Mouse (Mus musculus) megakaryocyte, adult 5-6 weeks (primary cell): Measurements from ENCODE around the gene Cadps. TPM values are rescaled to one million over a fixed set of nuclear protein-coding genes. Genes with fewer than 3 reads are reported as not detected.

Source experiments
- ATAC-seq: 2 replicates; pipeline ENCODE4 v1.8.0; 2016; ENCODE audit warnings: mild to moderate bottlenecking, inconsistent platforms; ENCODE audit not compliant: poor library complexity, severe bottlenecking
- total RNA-seq, 2 experiments: library from RNA; stranded (forward) in 1 of 2; stranded (reverse) in 1 of 2; fragments of 153-499, 151-499 nt in 1 of 2; fragments of 221-1000, 200-1000 nt in 1 of 2; gene quantifications; 2 replicates each; pipeline versions ENCODE4 v1.2.3 to v1.2.4; 2015 to 2017

Cadps gene
- total RNA-seq, 2 experiments from 2014 or later: not detected

DNA sequence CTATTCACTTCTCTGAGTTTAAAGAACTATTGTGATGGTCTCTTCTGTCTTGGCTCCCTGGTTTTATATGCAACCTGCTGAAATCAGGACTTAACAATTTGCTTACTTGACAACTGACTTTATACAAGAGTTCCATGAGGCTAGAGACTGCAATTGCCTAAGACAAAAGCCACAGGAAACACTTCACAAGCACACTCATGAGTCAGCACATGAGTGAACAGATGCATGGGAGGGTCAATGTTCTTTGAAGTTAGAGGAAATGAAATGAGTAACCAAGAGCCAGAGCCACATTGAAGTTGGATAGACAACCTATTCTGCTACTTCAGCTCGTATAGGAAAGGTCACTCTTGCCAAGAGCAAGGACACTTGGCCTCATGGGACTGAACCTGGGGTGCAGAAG is 71.1 kb downstream of the Cadps start:
- no peak for ATAC-seq

GRCm38 (mm10) chr14:12730979-12731378 is 91.9 kb downstream of the Cadps start:
- no peak for ATAC-seq

DNA sequence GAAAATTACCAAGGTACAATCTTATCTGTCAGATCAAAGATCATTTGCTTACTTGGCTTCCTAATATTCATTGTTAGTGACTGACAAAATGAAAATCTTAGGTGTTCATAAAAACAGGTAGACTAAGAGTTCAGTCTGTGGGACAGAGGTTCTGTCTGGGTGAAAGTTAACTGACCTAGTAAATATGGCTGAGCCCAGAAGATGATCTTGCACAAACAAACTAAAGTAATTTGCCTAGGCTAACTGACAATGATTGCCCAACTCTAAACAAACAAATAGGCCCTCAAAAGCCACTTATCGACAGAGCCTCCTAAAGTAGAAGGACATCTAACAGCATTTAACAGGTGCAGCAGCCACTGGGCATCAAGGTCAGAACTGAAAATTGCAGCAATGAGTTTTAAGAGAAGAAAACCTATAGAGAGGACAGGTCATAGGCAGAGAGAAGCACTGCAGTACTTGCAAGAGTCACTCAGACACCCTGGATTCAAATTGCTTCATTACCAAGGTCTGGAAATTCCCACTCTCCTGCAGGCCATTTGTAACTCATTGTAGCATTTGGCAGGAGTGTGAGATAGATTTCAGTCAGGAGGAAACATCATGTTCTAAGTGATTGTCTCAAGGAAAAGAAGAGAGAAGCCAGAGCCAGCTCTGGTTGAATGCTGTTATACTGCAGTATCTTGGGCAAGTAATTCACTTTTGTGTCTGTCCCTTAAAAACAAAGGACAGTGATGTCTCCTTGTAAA is 100.3 kb downstream of the Cadps start:
- no peak for ATAC-seq

DNA sequence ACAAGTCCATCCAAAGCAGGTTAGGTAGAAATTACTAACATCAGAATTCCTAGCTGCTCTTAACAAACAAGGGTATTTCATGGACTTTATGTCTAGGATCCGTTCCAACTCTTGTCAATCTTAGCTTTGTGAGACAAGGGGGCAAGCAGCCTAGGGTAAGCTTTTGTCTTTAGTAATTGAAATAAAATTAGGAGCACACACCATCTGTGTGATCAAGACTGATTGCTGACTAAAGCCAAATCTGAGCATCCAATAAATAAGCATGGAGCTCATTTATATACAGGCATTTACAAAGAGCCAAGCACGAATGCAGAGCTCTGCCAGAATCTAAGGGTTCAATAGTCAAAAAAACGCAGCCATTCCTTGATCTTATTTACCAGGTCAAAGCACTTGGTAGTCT is 104.1 kb downstream of the Cadps start:
- no peak for ATAC-seq

- no peak for ATAC-seq
Measured at GRCm38 (mm10) chr14:12715906-12716659, 106.8 kb downstream of the Cadps start.

- no peak for ATAC-seq
Measured at GRCm38 (mm10) chr14:12707395-12707794, 115.5 kb downstream of the Cadps start.

- ATAC-seq: no peak
Measured at GRCm38 (mm10) chr14:12704461-12704860, 118.4 kb downstream of the Cadps start.

DNA sequence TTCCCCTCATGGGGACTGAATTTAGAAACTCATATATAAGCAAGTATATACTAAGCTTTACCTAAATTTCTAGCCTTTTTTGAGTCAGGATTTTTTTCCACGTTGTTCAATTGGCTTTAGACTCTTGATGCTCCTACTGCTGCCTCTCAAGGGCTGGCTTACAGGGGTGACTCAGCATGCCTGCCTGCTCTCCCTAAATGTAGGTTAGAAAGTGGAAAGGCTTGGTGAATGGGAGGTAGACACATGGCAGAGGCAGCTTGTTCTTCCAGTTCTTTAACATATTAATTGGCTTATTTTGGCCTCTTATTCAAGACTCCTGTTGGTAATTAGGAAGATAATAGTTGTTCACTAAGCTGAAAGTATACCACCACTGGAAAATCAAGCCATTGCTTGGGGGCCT is 132.7 kb downstream of the Cadps start:
- ATAC-seq: no peak

DNA sequence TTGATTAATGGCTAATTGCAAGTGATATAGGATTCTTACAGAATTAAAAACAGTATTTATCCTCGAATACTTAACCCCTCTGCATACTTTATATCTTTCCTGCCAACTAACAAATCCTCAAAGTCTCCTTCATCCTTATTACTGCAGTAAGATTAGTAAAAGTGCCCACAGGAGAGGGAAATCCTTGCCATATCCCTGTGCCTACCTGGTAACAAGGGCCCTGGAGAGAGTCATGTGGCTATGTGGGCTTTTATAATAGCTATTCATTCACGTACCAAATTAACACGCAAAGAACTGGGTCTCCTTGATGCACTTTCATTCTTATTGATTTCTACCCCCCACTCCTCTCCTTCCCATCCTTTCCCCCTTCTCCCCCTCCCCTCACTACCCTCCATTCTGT is 137.9 kb downstream of the Cadps start:
- ATAC-seq: no peak

GRCm38 (mm10) chr14:12680819-12681638 is 141.8 kb downstream of the Cadps start:
- ATAC-seq: no peak

- no peak for ATAC-seq
Measured at GRCm38 (mm10) chr14:12661430-12661829, 161.4 kb downstream of the Cadps start.

- ATAC-seq: no peak
Measured at GRCm38 (mm10) chr14:12657351-12657750, 165.5 kb downstream of the Cadps start.

DNA sequence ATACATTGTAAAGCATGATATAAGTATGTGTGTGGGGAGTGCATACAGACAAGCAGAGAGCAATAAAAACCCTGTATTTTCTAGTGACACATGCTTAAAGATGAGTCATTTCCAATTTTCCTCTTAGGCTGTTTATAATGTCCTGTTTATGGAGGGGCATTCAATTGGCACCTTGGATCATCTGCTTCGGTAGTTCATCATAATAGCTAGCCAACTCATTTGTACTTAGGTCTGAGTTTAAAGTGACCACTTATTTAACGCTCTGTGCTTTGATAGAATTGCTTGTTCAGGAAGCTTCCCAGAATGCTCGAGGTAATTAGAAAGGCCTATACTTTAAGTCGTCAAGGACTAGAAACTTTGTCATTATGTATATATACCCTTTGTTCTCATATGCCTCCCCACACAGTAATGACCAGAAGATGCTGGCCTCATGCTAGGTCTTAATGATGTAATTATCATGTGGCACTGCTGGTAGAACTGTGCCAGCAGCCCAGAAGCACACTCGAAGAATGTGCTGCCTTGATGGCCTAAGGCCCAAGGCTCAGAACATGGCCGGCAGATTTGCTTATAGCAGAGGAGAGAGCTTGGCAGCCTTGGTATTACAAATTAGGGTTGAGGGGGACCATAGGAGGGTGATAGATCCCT is 179.9 kb downstream of the Cadps start:
- ATAC-seq: no peak

- no peak for ATAC-seq
Measured at GRCm38 (mm10) chr14:12638762-12639161, 184.1 kb downstream of the Cadps start.

DNA sequence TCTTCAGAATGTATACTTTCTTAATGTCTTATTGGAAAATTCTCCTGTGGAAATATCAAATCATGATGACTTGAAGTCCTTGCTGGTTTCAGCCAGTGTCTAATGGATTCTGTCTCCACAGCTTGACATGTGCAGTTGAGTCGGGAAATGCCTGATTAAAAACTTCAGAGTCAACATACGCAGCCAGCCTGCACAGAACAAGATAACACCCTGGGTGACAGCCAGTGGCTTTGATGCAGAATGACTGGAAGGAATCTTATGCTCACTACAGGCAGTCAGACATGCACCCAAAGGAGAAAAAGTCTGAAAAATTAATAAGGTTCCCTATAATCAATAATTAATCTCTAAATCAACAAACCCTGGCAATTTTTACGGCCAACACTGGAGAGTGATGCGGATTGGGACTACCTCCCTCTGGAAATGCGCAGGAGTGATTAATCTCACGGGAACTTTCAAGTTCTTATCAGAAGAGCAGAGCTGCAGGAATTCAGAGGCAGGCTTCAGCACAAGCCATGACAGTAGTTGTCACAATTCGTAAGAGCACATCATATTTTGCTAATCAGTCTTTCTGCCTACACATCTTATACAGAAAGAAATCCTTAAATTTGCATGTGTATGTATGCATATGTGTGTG is 185.6 kb downstream of the Cadps start:
- ATAC-seq: no peak

- no peak for ATAC-seq
Measured at GRCm38 (mm10) chr14:12624256-12625130, 198.4 kb downstream of the Cadps start.

DNA sequence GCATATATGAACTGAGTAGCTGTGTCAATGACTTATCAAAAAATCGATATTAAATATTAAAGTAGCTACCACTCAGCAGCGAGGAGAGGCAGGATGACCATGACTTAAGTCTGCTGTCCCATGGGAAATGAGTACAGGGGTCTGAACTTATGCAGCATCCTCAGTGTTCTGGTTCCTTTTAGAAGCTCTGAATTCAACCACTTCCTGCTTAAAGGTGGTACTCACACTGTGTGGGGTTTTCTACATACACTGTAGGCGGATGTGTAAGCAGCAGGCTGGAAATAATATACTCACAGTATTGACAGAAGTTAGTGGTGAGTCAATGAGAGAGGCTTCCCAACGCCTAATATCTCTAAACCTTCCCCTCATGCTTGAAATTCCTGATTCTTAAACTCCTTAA is 215.9 kb downstream of the Cadps start:
- ATAC-seq: no peak

GRCm38 (mm10) chr14:12606202-12606601 is 216.7 kb downstream of the Cadps start:
- no peak for ATAC-seq

GRCm38 (mm10) chr14:12602080-12602479 is 220.8 kb downstream of the Cadps start:
- ATAC-seq: no peak

DNA sequence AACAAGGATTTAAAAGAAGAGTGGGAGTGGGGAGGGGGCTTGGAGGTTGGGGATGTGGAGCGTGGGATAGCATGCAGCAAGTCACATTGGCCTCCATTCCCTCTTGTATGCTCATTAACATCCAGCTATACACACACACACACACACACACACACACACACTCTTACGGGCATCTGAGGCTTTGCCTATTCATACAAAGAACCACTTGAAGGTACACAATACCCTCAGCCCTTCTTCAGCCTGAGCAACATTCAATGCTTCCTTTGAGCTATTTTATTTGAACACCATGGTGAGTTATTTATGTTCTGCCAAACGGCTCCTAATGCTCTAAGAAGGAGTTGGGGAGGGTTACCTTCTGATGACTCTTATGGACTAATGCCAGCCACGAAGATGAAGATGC is 227.6 kb downstream of the Cadps start:
- no peak for ATAC-seq
